Comparison of ENCODE assay signal across 32 mouse cellular contexts in the genomic region with DNA sequence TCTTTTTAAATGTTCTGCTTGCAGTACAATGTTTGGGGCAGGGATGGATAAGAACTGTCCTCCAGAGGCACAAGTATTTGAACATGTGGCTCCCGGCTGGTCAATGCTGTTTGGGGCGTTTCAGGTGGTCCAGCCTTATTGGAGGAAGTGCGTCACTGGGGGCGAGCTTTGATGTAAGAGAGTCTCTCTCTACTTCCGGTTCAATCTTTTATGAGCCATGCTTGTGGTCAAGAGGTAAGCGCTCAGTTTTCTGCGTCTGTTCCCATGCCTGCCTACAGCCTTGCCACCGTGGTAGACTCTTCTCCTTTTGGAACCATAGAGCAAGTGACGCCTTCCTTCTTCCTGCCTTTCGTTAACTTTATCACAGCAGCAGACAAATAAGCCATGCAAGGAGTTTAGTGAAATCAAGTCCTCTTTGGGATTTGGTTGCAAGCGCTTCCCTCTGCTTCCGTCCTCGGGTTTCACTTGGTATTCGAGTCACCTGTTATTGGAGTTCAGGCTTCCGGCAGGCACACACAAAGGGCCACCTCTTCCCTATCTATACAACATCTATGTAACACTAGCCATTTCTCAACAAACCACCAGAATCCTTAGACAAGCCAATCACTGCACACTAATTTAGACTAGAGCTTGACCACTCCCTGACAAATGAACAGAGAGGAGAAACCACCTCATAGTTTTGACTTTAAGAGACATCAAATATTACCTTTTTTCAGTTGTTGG. TPM values are rescaled to one million over a fixed set of nuclear protein-coding genes. Genes with fewer than 3 reads are reported as not detected.
DNase-seq lines count a peak whose midpoint lies in the region; ATAC-seq and TF ChIP-seq lines count a peak whose summit lies in the region.
"Had no signal": no experiment of that assay in that cellular context is flagged by ENCODE, and none has a peak within 500 bp of the region (broad histone marks: within the 10 kb centered on the region; RNA-seq: fewer than 3 reads in every experiment).

No protein-coding gene starts in this region.

- WGBS in cerebellum, adult 2 months, result 89% methylated on average over 15 of the region's 15 CpGs
- 48% methylated on average over 15 of the region's 15 CpGs for WGBS in thymus, adult 2 months

- TF ChIP-seq CTCF in testis, adult 2 months (IDR thresholded peaks at IDR 0.05; ENCODE audit: control insufficient read depth, insufficient read depth, insufficient replicate concordance, low read depth, low read length), result no peak
- TF ChIP-seq CTCF in cerebellum, adult 2 months (IDR thresholded peaks at IDR 0.05; ENCODE audit: borderline replicate concordance, insufficient read depth, low read depth, low read length), result no peak
- no peak for TF ChIP-seq CTCF in thymus, adult 2 months (IDR thresholded peaks at IDR 0.05; ENCODE audit: borderline replicate concordance, control insufficient read depth, extremely low read depth, insufficient read depth, low read length, poor library complexity)

- H3K4me3 ChIP-seq in testis, adult 2 months (ENCODE audit: control insufficient read depth, low read depth, low read length), result peak overlapping the region; percentile 79
- H3K4me3 ChIP-seq in cerebellum, adult 2 months (replicated peaks; ENCODE audit: insufficient read depth, low read depth, low read length), result no peak overlapping the region
- H3K4me3 ChIP-seq in thymus, adult 2 months (ENCODE audit: control insufficient read depth, insufficient read depth, low read length), result no peak overlapping the region
- H3K4me3 ChIP-seq: embryonic facial prominence, embryonic 13.5 days; erythroblast, embryonic 14.5 days; gastrocnemius, adult 2 months; heart, embryonic 13.5 days; intestine, embryonic 15.5 days; lung, embryonic 15.5 days; myocyte; neural tube, embryonic 12.5 days had no signal

- no peaks in the 10 kb centered on the region for H3K27me3 ChIP-seq in testis, adult 2 months (ENCODE audit: control insufficient read depth, insufficient read depth, low read length)
- no peaks in the 10 kb centered on the region for H3K27me3 ChIP-seq in cerebellum, adult 2 months (ENCODE audit: control insufficient read depth, insufficient read depth, low read length)
- H3K27me3 ChIP-seq in thymus, adult 2 months (ENCODE audit: control insufficient read depth, insufficient read depth, low read length), result no peaks in the 10 kb centered on the region
- H3K27me3 ChIP-seq: embryonic facial prominence, embryonic 13.5 days; heart, embryonic 13.5 days; intestine, embryonic 15.5 days; lung, embryonic 15.5 days; neural tube, embryonic 12.5 days had no signal

- no peaks in the 10 kb centered on the region for H3K36me3 ChIP-seq in testis, adult 2 months (ENCODE audit: control insufficient read depth, insufficient read depth, low read length)
- no peaks in the 10 kb centered on the region for H3K36me3 ChIP-seq in thymus, adult 2 months (ENCODE audit: control insufficient read depth, insufficient read depth, low read length)
- H3K36me3 ChIP-seq: embryonic facial prominence, embryonic 13.5 days; heart, embryonic 13.5 days; intestine, embryonic 15.5 days; lung, embryonic 15.5 days; neural tube, embryonic 12.5 days had no signal

- no peak for TF ChIP-seq POLR2A in testis, adult 2 months (IDR thresholded peaks at IDR 0.05; ENCODE audit: control insufficient read depth, low read depth, low read length)
- TF ChIP-seq POLR2A in cerebellum, adult 2 months (IDR thresholded peaks at IDR 0.05; ENCODE audit: borderline replicate concordance, insufficient read depth, low read length), result no peak
- TF ChIP-seq POLR2A in thymus, adult 2 months (IDR thresholded peaks at IDR 0.05; ENCODE audit: control insufficient read depth, extremely low read depth, insufficient read depth, low read length, poor library complexity), result no peak

- no peak for ATAC-seq in CD4-positive, CD25-positive, alpha-beta regulatory T cell, adult 4 months
- ATAC-seq in megakaryocyte progenitor cell, adult 5-6 weeks (replicated peaks; ENCODE audit: poor library complexity), result peak; percentile 54
- ATAC-seq: activated CD4-positive, CD25-positive, alpha-beta regulatory T cell, adult 4 months; forebrain, embryonic 16.5 days; hindbrain, embryonic 16.5 days; midbrain, embryonic 16.5 days had no signal

- H3K27ac ChIP-seq in testis, adult 2 months (ENCODE audit: control insufficient read depth, insufficient read depth, low read depth, low read length), result no peak overlapping the region
- H3K27ac ChIP-seq in cerebellum, adult 2 months (ENCODE audit: insufficient read depth, low read length), result no peak overlapping the region
- H3K27ac ChIP-seq in thymus, adult 2 months (ENCODE audit: control insufficient read depth, insufficient read depth, low read length), result no peak overlapping the region
- H3K27ac ChIP-seq: embryonic facial prominence, embryonic 13.5 days; gastrocnemius, adult 2 months; heart, embryonic 13.5 days; liver, embryonic 14.5 days; lung, embryonic 15.5 days; neural tube, embryonic 12.5 days; stomach, postnatal 0 days had no signal

- H3K4me1 ChIP-seq in testis, adult 2 months (ENCODE audit: control insufficient read depth, insufficient read depth, low read length), result peaks cover 15% of the 10 kb centered on the region
- no peaks in the 10 kb centered on the region for H3K4me1 ChIP-seq in cerebellum, adult 2 months (ENCODE audit: control insufficient read depth, insufficient read depth, low read length)
- H3K4me1 ChIP-seq in thymus, adult 2 months (replicated peaks; ENCODE audit: control insufficient read depth, insufficient read depth, low read length), result peaks cover 6% of the 10 kb centered on the region
- H3K4me1 ChIP-seq: neural tube, embryonic 12.5 days had no signal

- peak; percentile 14 for DNase-seq in CD4-positive, CD25-positive, alpha-beta regulatory T cell, adult 2 months (ENCODE audit: low read depth, low spot score)
- DNase-seq in testis, postnatal 14 days (ENCODE audit: low spot score), result no peak
- DNase-seq in cerebellum, adult 2 months, result no peak
- DNase-seq in thymus, adult 2 months, result no peak
- DNase-seq: adrenal gland, adult 2 months; adrenal gland, postnatal 36 days; cerebellum, adult 9-10 months; cerebellum, postnatal 36 days; gastrocnemius, adult 2 months; gastrocnemius, postnatal 36 days; heart, postnatal 10 days; kidney, adult 2 months; layer of hippocampus, postnatal 36 days; left cerebral cortex, postnatal 4 days; lung, postnatal 36 days; right cerebral cortex, postnatal 4 days had no signal

RNA-seq across cellular contexts. Expression of gene Slc38a2, which starts 37.3 kb away (rescaled TPM):
- 10 to 100 TPM; 34.6 to 44.7 TPM for polyA plus RNA-seq in CD4-positive, CD25-positive, alpha-beta regulatory T cell, adult 4 months (2017; shearing (Covaris generic))
- polyA plus RNA-seq in testis, adult 2 months (2012; rRNA removed), result 8.8 and 10.8 TPM in 2 replicates
- 149 and 157 TPM in 2 replicates for total RNA-seq in megakaryocyte progenitor cell, adult 5-6 weeks (2015)
- 70.7 and 73.4 TPM in 2 replicates for total RNA-seq in megakaryocyte progenitor cell, adult 5-6 weeks (2017)
- polyA plus RNA-seq in cerebellum, adult 2 months (2012; rRNA removed), result 93.6 and 103 TPM in 2 replicates
- polyA plus RNA-seq in thymus, adult 2 months (2012; rRNA removed), result 105 and 110 TPM in 2 replicates
